Mouse (Mus musculus) embryo, embryonic 11 days (tissue): ENCODE results near the gene Ccr3.
"Not testable (repeated sequence)": the region's sequence is repeated elsewhere in the genome, so short reads cannot be mapped to it uniquely, and the experiment has no call there.

Experiments
- DNase-seq: peaks from one replicate; pipeline ENCODE4 v3.0.0-alpha.2; 2015

Gene Ccr3

GRCm38 (mm10) chr9:124056158-124056709, 34.5 kb downstream of the Ccr3 start:
- DNase-seq: no peak

DNA sequence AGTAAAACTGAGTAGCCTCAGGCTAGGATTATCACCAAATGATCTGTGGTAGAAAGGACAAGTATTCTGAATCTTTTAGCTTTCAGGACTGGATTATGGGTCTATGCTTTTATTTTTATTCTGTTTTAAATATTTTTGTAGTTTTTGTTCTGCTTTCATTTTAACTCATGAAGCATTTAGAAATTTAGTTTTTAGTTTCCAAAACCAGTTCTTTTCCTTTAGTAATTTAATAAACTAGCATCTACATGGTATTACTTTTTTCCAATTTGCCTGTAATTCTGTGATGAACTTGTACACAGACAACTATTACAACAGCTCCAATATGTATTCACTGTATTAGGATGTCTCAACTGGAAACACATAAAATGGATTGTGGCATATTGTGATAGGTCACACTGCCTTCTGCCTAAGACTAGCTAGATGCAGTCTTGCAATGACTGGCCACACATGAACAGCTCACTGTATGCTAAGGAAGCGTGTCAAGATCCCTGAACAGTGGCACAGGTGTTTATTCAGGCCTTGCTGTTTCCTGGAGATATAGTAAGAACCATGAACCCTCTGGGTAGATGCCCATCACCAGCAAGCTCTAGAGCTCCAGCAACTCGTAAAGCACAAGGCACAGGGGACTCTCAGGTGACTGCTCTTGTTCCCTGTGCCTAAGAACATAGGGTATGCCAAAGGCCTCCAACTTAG, 38.0 kb downstream of the Ccr3 start:
- no peak for DNase-seq

DNA sequence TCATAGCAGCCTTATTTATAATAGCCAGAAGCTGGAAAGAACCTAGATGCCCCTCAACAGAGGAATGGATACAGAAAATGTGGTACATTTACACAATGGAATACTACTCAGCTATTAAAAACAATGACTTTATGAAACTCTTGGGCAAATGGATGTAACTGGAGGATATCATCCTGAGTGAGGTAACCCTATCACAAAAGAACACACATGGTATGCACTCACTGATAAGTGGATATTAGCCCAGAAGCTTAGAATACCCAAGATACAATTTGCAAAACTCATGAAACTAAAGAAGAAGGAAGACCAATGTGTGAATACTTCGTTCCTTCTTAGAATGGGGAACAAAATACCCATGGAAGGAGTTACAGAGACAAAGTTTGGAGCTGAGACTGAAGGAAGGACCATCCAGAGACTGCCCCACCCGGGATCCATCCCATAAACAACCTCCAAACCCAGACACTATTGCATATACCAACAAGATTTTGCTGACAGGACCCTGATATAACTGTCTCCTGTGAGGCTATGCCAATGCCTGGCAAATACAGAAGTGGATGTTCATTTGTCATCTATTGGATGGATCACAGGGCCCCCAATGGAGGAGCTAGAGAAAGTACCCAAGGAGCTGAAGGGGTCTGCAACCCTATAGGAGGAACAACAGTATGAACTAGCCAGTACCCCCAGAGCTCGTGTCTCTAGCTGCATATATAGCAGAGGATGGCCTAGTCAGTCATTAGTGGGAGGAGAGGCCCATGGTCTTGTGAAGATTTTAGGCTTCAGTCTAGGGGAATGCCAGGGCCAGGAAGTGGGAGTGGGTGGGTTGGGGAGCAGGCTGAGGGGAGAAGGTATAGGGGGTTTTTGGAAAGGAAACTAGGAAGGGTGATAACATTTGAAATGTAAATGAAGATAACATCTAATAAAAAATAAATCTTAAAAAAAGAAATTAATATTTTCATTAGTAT, 40.0 kb downstream of the Ccr3 start:
- DNase-seq: not testable (repeated sequence)

GRCm38 (mm10) chr9:124066572-124067103, 44.9 kb downstream of the Ccr3 start:
- DNase-seq: no peak

GRCm38 (mm10) chr9:124068098-124069058, 46.6 kb downstream of the Ccr3 start:
- no peak for DNase-seq

DNA sequence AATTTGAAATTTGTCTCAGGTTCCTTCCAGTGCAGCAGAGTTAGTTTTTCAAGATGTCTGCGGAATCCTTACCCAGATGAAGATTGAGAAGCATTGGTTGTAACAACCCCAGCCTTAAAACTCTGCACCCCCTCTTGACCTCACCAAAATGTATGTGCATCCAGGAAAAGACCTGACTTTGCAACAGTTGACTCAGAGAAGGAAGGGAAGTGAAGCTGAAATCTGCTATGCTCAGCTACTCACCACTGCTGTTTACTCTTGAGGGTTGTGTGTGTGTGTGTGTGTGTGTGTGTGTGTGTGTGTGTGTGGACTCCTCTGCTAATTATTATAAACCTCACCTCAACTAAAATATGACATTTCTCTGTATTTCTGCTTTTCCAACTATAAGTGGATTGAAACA, 49.7 kb downstream of the Ccr3 start:
- no peak for DNase-seq

GRCm38 (mm10) chr9:124079803-124080202, 58.0 kb downstream of the Ccr3 start:
- no peak for DNase-seq

- not testable (repeated sequence) for DNase-seq
Measured at GRCm38 (mm10) chr9:124080471-124080870, 58.7 kb downstream of the Ccr3 start.
